Mouse (Mus musculus) gastrocnemius, adult 18-20 months (tissue): ENCODE data around the gene Tbx4. TPM values are rescaled to one million over a fixed set of nuclear protein-coding genes. Genes with fewer than 3 reads are reported as not detected.

Experiments used
- DNase-seq: peaks from one replicate; pipeline ENCODE4 v3.0.0; 2021; ENCODE audit warnings: low spot score
- total RNA-seq, 2 experiments: library from RNA; stranded (reverse); gene quantifications; 2 replicates each; pipeline ENCODE4 v1.2.3; 2021

The Tbx4 gene
- total RNA-seq, 2 experiments from 2014 or later = 1.3 to 1.4 TPM

GRCm38 (mm10) chr11:85900291-85900690 lies 14.1 kb downstream of the Tbx4 start:
- no peak for DNase-seq

GRCm38 (mm10) chr11:85909514-85909913 lies 23.3 kb downstream of the Tbx4 start:
- DNase-seq = no peak

GRCm38 (mm10) chr11:85910133-85910532 lies 23.9 kb downstream of the Tbx4 start:
- no peak for DNase-seq

GRCm38 (mm10) chr11:85913506-85913905 lies 27.3 kb downstream of the Tbx4 start:
- DNase-seq = no peak

- no peak for DNase-seq
These were observed 31.1 kb downstream of the Tbx4 start for GRCm38 (mm10) chr11:85917091-85917992.

GRCm38 (mm10) chr11:85917993-85918325 lies 31.7 kb downstream of the Tbx4 start:
- no peak for DNase-seq

- DNase-seq = no peak
These were observed 32.2 kb downstream of the Tbx4 start for GRCm38 (mm10) chr11:85918388-85918940.

- peak; percentile 17 for DNase-seq
These were observed 39.1 kb downstream of the Tbx4 start for GRCm38 (mm10) chr11:85925294-85925743.

- DNase-seq = no peak
These were observed 40.1 kb downstream of the Tbx4 start for GRCm38 (mm10) chr11:85926287-85926764.

GRCm38 (mm10) chr11:85928106-85928505 lies 41.9 kb downstream of the Tbx4 start:
- DNase-seq = no peak

- no peak for DNase-seq
These were observed 43.4 kb downstream of the Tbx4 start for GRCm38 (mm10) chr11:85929651-85930050.

- DNase-seq = peak; percentile 28
These were observed 55.8 kb downstream of the Tbx4 start for GRCm38 (mm10) chr11:85941785-85942570.

- no peak for DNase-seq
These were observed 62.5 kb downstream of the Tbx4 start for GRCm38 (mm10) chr11:85948765-85949164.

- DNase-seq = no peak
These were observed 63.5 kb downstream of the Tbx4 start for GRCm38 (mm10) chr11:85949749-85950148.

GRCm38 (mm10) chr11:85952538-85952937 lies 66.3 kb downstream of the Tbx4 start:
- no peak for DNase-seq

- no peak for DNase-seq
These were observed 69.4 kb downstream of the Tbx4 start for GRCm38 (mm10) chr11:85955611-85956010.

- DNase-seq = no peak
These were observed 70.2 kb downstream of the Tbx4 start for GRCm38 (mm10) chr11:85956422-85956821.

- no peak for DNase-seq
These were observed 70.9 kb downstream of the Tbx4 start for GRCm38 (mm10) chr11:85956950-85957778.

- no peak for DNase-seq
These were observed 73.6 kb downstream of the Tbx4 start for GRCm38 (mm10) chr11:85959837-85960236.

- no peak for DNase-seq
These were observed 74.1 kb downstream of the Tbx4 start for GRCm38 (mm10) chr11:85960273-85960672.

GRCm38 (mm10) chr11:85961498-85961897 lies 75.3 kb downstream of the Tbx4 start:
- DNase-seq = no peak
